Mouse (Mus musculus) heart, adult 2 months (tissue): Measurements from ENCODE around the gene Sec14l5.

Experiments used
- CTCF ChIP-seq: fragments of 200-600 bp; IDR thresholded peaks from 2 replicates; pipeline ENCODE4 v1.8.1; 2022; ENCODE audit warnings: antibody characterized with exemption, mild to moderate bottlenecking, moderate library complexity
- POLR2A ChIP-seq: fragments of 200-500 bp; IDR thresholded peaks from 2 replicates; pipeline ENCODE4 v1.6.1; 2011; ENCODE audit warnings: mild to moderate bottlenecking, low read depth, low read length, control low read depth; ENCODE audit not compliant: insufficient read depth

GRCm38 (mm10) chr16:5233418-5234313 lies 86.8 kb downstream of the Sec14l5 start, which contains the start of gene Alg1:
- TF ChIP-seq POLR2A (peak; percentile 99), CTCF (no peak)
